Mouse (Mus musculus) forebrain, embryonic 16.5 days (tissue): ENCODE measurements around the gene Yif1a. TPM values are rescaled to one million over a fixed set of nuclear protein-coding genes. Genes with fewer than 3 reads are reported as not detected.
A peak's percentile ranks its signal among the peaks of the same experiment; 100 is the strongest.

Experiments
- ATAC-seq: fragments of 200-750 bp; cut with Nextera tagmentation; 2 replicates; pipeline ENCODE4 v1.8.0; 2017; ENCODE audit warnings: mild to moderate bottlenecking, moderate library complexity
- H3K27ac ChIP-seq: fragments of 300-500 bp; sonication (generic); 2 replicates; pipeline ENCODE4 v1.5.1; 2014; ENCODE audit warnings: low read length, control low read depth
- H3K27me3 ChIP-seq: fragments of 300-500 bp; sonication (generic); replicated peaks from 2 replicates; pipeline ENCODE4 v1.6.1; 2014; ENCODE audit warnings: low read length; ENCODE audit not compliant: control insufficient read depth, insufficient read depth
- H3K36me3 ChIP-seq: fragments of 300-500 bp; sonication (generic); 2 replicates; pipeline ENCODE4 v1.6.1; 2014; ENCODE audit not compliant: control insufficient read depth, insufficient read depth
- H3K4me1 ChIP-seq: fragments of 300-500 bp; sonication (generic); replicated peaks from 2 replicates; pipeline ENCODE4 v1.6.1; 2014; ENCODE audit warnings: low read length; ENCODE audit not compliant: control insufficient read depth, insufficient read depth
- H3K4me2 ChIP-seq: fragments of 300-500 bp; sonication (generic); 2 replicates; pipeline ENCODE4 v1.6.1; 2014; ENCODE audit warnings: mild to moderate bottlenecking, low read length, control low read depth
- H3K4me3 ChIP-seq: fragments of 300-500 bp; sonication (generic); replicated peaks from 2 replicates; pipeline ENCODE4 v1.5.1; 2014; ENCODE audit warnings: mild to moderate bottlenecking, low read length, control low read depth
- H3K9ac ChIP-seq: fragments of 300-500 bp; sonication (generic); replicated peaks from 2 replicates; pipeline ENCODE4 v1.6.1; 2014; ENCODE audit warnings: low read depth, low read length, control low read depth
- H3K9me3 ChIP-seq: fragments of 300-500 bp; sonication (generic); 2 replicates; pipeline ENCODE4 v1.6.1; 2016; ENCODE audit warnings: low read length; ENCODE audit not compliant: control insufficient read depth
- WGBS: fragments of 180-500 bp; shearing (Covaris S2); extraction: QIAGEN DNeasy Blood & Tissue Kit; methylation state at CpG from one replicate; pipeline ENCODE4 v1.1.7; 2014; 5-methylcytosine and 5-hydroxymethylcytosine counted together
- polyA plus RNA-seq: library from polyadenylated mRNA; unstranded; fragments of >200 nt; fragmentation: Nextera tagmentation; extraction: Ambion mirVana; gene quantifications from 2 replicates; pipeline ENCODE4 v1.2.1, GENCODE M21; 2015

The Yif1a gene
- polyA plus RNA-seq, 1 experiment from 2014 or later, result 56.0 TPM

GRCm38 (mm10) chr19:5069486-5069885 is 18.9 kb upstream of the Yif1a start:
- Histone ChIP-seq H3K27me3 (peaks cover 6% of the 10 kb centered on the region; the same call in 1 of the 2 replicates), H3K9me3 (no peaks in the 10 kb centered on the region)
- 93% methylated on average over 5 of the region's 5 CpGs for WGBS

GRCm38 (mm10) chr19:5069978-5070377 is 18.4 kb upstream of the Yif1a start:
- Histone ChIP-seq H3K27me3 (peaks cover 6% of the 10 kb centered on the region; the same call in 1 of the 2 replicates), H3K36me3 (no peaks in the 10 kb centered on the region), H3K27ac (no peak overlapping the region), H3K9me3 (no peaks in the 10 kb centered on the region), H3K4me1 (peaks cover 35% of the 10 kb centered on the region), H3K4me3 (no peak overlapping the region), H3K9ac (no peak overlapping the region), H3K4me2 (no peak overlapping the region)
- ATAC-seq, result no peak
- WGBS, result 84% methylated on average over 7 of the region's 7 CpGs

More at GRCm38 (mm10) chr19:5069486-5069885, 18.9 kb upstream of the Yif1a start:
- no peak for ATAC-seq
- peaks cover 35% of the 10 kb centered on the region for H3K4me1 ChIP-seq
- no peak overlapping the region for H3K4me2 ChIP-seq
- no peaks in the 10 kb centered on the region for H3K36me3 ChIP-seq
- no peak overlapping the region for H3K9ac ChIP-seq
- H3K4me3 ChIP-seq, result no peak overlapping the region
- H3K27ac ChIP-seq, result no peak overlapping the region

GRCm38 (mm10) chr19:5071077-5071476 is 17.3 kb upstream of the Yif1a start:
- Histone ChIP-seq H3K36me3 (no peaks in the 10 kb centered on the region), H3K4me1 (peaks cover 35% of the 10 kb centered on the region), H3K4me3 (peak overlapping the region; percentile 45), H3K4me2 (peak overlapping the region; percentile 71), H3K9me3 (no peaks in the 10 kb centered on the region), H3K9ac (peak overlapping the region; percentile 52), H3K27me3 (peaks cover 6% of the 10 kb centered on the region; the same call in 1 of the 2 replicates), H3K27ac (peak overlapping the region; percentile 60)
- 5% methylated on average over 11 of the region's 11 CpGs for WGBS
- ATAC-seq, result no peak

- H3K36me3 ChIP-seq, result no peaks in the 10 kb centered on the region
- no peaks in the 10 kb centered on the region for H3K9me3 ChIP-seq
- H3K9ac ChIP-seq, result peak overlapping the region; percentile 52
- ATAC-seq, result peak; percentile 77
- peak overlapping the region; percentile 60 for H3K27ac ChIP-seq
- under 1% methylated on average over 39 of the region's 40 CpGs for WGBS
- peaks cover 6% of the 10 kb centered on the region; the same call in 1 of the 2 replicates for H3K27me3 ChIP-seq
- H3K4me3 ChIP-seq, result peak overlapping the region; percentile 45
- H3K4me2 ChIP-seq, result peak overlapping the region; percentile 71
- H3K4me1 ChIP-seq, result peaks cover 35% of the 10 kb centered on the region
Observed at GRCm38 (mm10) chr19:5071545-5072369, 16.6 kb upstream of the Yif1a start.

- Histone ChIP-seq H3K4me1 (peaks cover 32% of the 10 kb centered on the region), H3K4me2 (peak overlapping the region; percentile 71), H3K9ac (peak overlapping the region; percentile 52; the same call in 1 of the 2 replicates), H3K36me3 (no peaks in the 10 kb centered on the region), H3K27me3 (peaks cover 6% of the 10 kb centered on the region; the same call in 1 of the 2 replicates), H3K9me3 (no peaks in the 10 kb centered on the region), H3K4me3 (peak overlapping the region; percentile 45), H3K27ac (no peak overlapping the region)
- ATAC-seq, result no peak
- 2% methylated on average over 20 of the region's 20 CpGs for WGBS
Observed at GRCm38 (mm10) chr19:5072389-5073019, 15.8 kb upstream of the Yif1a start.

GRCm38 (mm10) chr19:5073028-5073427 is 15.3 kb upstream of the Yif1a start:
- H3K9me3 ChIP-seq, result no peaks in the 10 kb centered on the region
- no peak overlapping the region for H3K27ac ChIP-seq
- peak overlapping the region; percentile 45; the same call in 1 of the 2 replicates for H3K4me3 ChIP-seq
- ATAC-seq, result no peak
- no peaks in the 10 kb centered on the region for H3K36me3 ChIP-seq
- WGBS, result 1% methylated on average over 15 of the region's 15 CpGs
- peaks cover 27% of the 10 kb centered on the region for H3K4me1 ChIP-seq
- H3K9ac ChIP-seq, result no peak overlapping the region
- peaks cover 7% of the 10 kb centered on the region; the same call in 1 of the 2 replicates for H3K27me3 ChIP-seq
- H3K4me2 ChIP-seq, result peak overlapping the region; percentile 71

GRCm38 (mm10) chr19:5073518-5073917 is 14.8 kb upstream of the Yif1a start:
- WGBS, result 39% methylated on average over 5 of the region's 5 CpGs
- Histone ChIP-seq H3K27me3 (peaks cover 10% of the 10 kb centered on the region; the same call in 1 of the 2 replicates), H3K4me3 (no peak overlapping the region), H3K9ac (no peak overlapping the region), H3K4me1 (peaks cover 22% of the 10 kb centered on the region), H3K36me3 (no peaks in the 10 kb centered on the region), H3K27ac (no peak overlapping the region), H3K9me3 (no peaks in the 10 kb centered on the region), H3K4me2 (no peak overlapping the region)
- ATAC-seq, result no peak

- no peak overlapping the region for H3K4me3 ChIP-seq
- H3K9ac ChIP-seq, result no peak overlapping the region
- no peak for ATAC-seq
- H3K9me3 ChIP-seq, result no peaks in the 10 kb centered on the region
- no peak overlapping the region for H3K4me2 ChIP-seq
- H3K27me3 ChIP-seq, result peaks cover 40% of the 10 kb centered on the region
- WGBS, result 88% methylated on average over 1 of the region's 1 CpGs
- no peaks in the 10 kb centered on the region for H3K36me3 ChIP-seq
- H3K27ac ChIP-seq, result no peak overlapping the region
- no peaks in the 10 kb centered on the region for H3K4me1 ChIP-seq
Observed at GRCm38 (mm10) chr19:5079279-5079678, 9.1 kb upstream of the Yif1a start.

- Histone ChIP-seq H3K27me3 (peaks cover 61% of the 10 kb centered on the region), H3K4me1 (peaks cover 10% of the 10 kb centered on the region), H3K4me3 (no peak overlapping the region), H3K9me3 (no peaks in the 10 kb centered on the region), H3K27ac (no peak overlapping the region), H3K4me2 (no peak overlapping the region), H3K36me3 (no peaks in the 10 kb centered on the region), H3K9ac (no peak overlapping the region)
- ATAC-seq, result no peak
- WGBS, result 71% methylated on average over 18 of the region's 18 CpGs
Observed at GRCm38 (mm10) chr19:5082005-5082404, 6.3 kb upstream of the Yif1a start.
